Comparison of ENCODE assay signal across 12 mouse cellular contexts in the genomic region with DNA sequence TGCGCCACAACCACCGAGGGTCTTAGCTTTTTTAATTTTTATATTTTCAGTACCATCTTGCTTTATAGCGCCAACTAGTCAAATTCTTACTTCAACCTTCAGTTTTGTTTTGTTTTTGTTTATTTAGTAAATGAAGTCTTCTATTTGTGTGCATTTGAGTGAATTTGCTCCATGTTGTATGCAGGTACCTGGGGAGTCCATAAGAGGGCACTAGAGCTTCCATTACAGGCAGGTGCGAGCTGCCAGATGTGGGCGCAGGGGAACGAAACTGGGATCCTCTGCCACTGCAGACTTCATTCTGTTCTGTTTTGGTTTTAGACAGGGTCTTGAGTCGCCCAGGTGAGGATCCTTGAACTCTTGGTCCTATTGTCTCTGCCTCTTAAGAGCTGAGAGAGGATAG. TPM values are rescaled to one million over a fixed set of nuclear protein-coding genes. Genes with fewer than 3 reads are reported as not detected.
DNase-seq lines count a peak whose midpoint lies in the region; ATAC-seq and TF ChIP-seq lines count a peak whose summit lies in the region.
"Had no signal": no experiment of that assay in that cellular context is flagged by ENCODE, and none has a peak within 500 bp of the region (broad histone marks: within the 10 kb centered on the region; RNA-seq: fewer than 3 reads in every experiment).

No protein-coding gene starts in this region.

- no peaks in the 10 kb centered on the region for H3K4me1 ChIP-seq in embryonic facial prominence, embryonic 11.5 days (ENCODE audit: control insufficient read depth, insufficient read depth, low read length)
- peaks cover 9% of the 10 kb centered on the region for H3K4me1 ChIP-seq in embryonic facial prominence, embryonic 10.5 days
- H3K4me1 ChIP-seq in liver, postnatal 0 days (ENCODE audit: insufficient read depth): peaks cover 7% of the 10 kb centered on the region; the same call in 1 of the 2 replicates
- H3K4me1 ChIP-seq: intestine, embryonic 15.5 days had no signal

- no peak overlapping the region for H3K9ac ChIP-seq in embryonic facial prominence, embryonic 11.5 days (replicated peaks; ENCODE audit: low read length)
- H3K9ac ChIP-seq in liver, postnatal 0 days (replicated peaks): no peak overlapping the region
- H3K9ac ChIP-seq: intestine, embryonic 15.5 days; liver, embryonic 13.5 days had no signal

- TF ChIP-seq EP300 in liver, postnatal 0 days (IDR thresholded peaks at IDR 0.05; ENCODE audit: low read depth): no peak

- H3K36me3 ChIP-seq in embryonic facial prominence, embryonic 11.5 days (replicated peaks; ENCODE audit: control insufficient read depth, insufficient read depth, low read depth, low read length): no peaks in the 10 kb centered on the region
- peaks cover 5% of the 10 kb centered on the region; the same call in 1 of the 2 replicates for H3K36me3 ChIP-seq in embryonic facial prominence, embryonic 10.5 days (replicated peaks)
- H3K36me3 ChIP-seq in liver, postnatal 0 days (replicated peaks; ENCODE audit: insufficient read depth, low read length): peaks cover 3% of the 10 kb centered on the region; the same call in 1 of the 2 replicates
- H3K36me3 ChIP-seq: intestine, embryonic 15.5 days had no signal

- peak; percentile 34 for TF ChIP-seq CTCF in liver, postnatal 0 days (IDR thresholded peaks at IDR 0.05; ENCODE audit: low read depth)

- 88% methylated on average over 7 of the region's 7 CpGs for WGBS in embryonic facial prominence, embryonic 11.5 days
- WGBS in embryonic facial prominence, embryonic 10.5 days: 87% methylated on average over 7 of the region's 7 CpGs
- WGBS in liver, postnatal 0 days (ENCODE audit: insufficient replicate concordance): 89% methylated on average over 7 of the region's 7 CpGs

- H3K4me2 ChIP-seq in embryonic facial prominence, embryonic 11.5 days (ENCODE audit: low read depth, low read length): no peak overlapping the region
- H3K4me2 ChIP-seq in liver, postnatal 0 days (ENCODE audit: low read depth, low read length): no peak overlapping the region
- H3K4me2 ChIP-seq: intestine, embryonic 15.5 days; liver, embryonic 13.5 days had no signal

- ATAC-seq in embryonic facial prominence, embryonic 11.5 days (replicated peaks; ENCODE audit: insufficient number of reproducible peaks, low FRiP score, low TSS enrichment, low read depth): no peak
- no peak for ATAC-seq in liver, postnatal 0 days
- ATAC-seq: intestine, embryonic 15.5 days had no signal

- no peak overlapping the region for H3K4me3 ChIP-seq in embryonic facial prominence, embryonic 11.5 days (ENCODE audit: low read depth, low read length)
- no peak overlapping the region for H3K4me3 ChIP-seq in embryonic facial prominence, embryonic 10.5 days
- H3K4me3 ChIP-seq in liver, postnatal 0 days (ENCODE audit: low read depth, low read length): no peak overlapping the region
- H3K4me3 ChIP-seq: erythroblast, embryonic 14.5 days; intestine, embryonic 15.5 days; liver, embryonic 13.5 days had no signal

- DNase-seq in embryonic facial prominence, embryonic 11.5 days (ENCODE audit: low spot score): peak; percentile 8
- DNase-seq in embryonic facial prominence, embryonic 10.5 days (ENCODE audit: low spot score): no peak
- no peak for DNase-seq in liver, postnatal 0 days
- DNase-seq in liver (no peak), MEL-GATA-1-ER (ENCODE audit: extremely low read depth, low read depth) (peak; percentile 45)
- DNase-seq in naive thymus-derived CD4-positive, alpha-beta T cell, adult 2 months (ENCODE audit: low read depth): peak; percentile 32
- DNase-seq in ovary, postnatal 14 days (ENCODE audit: low spot score): no peak
- no peak for DNase-seq in left cerebral cortex, adult 9 months (ENCODE audit: low spot score in 2 of 2)
- DNase-seq: liver, embryonic 13.5 days; thymus, postnatal 4 days had no signal

- no peak overlapping the region for H3K27ac ChIP-seq in embryonic facial prominence, embryonic 11.5 days (replicated peaks; ENCODE audit: low read depth, low read length)
- no peak overlapping the region for H3K27ac ChIP-seq in embryonic facial prominence, embryonic 10.5 days (replicated peaks)
- no peak overlapping the region for H3K27ac ChIP-seq in liver, postnatal 0 days (ENCODE audit: low read depth)
- H3K27ac ChIP-seq: intestine, embryonic 15.5 days; liver, embryonic 13.5 days had no signal

- H3K9me3 ChIP-seq in embryonic facial prominence, embryonic 11.5 days (replicated peaks; ENCODE audit: control insufficient read depth, low read length): no peaks in the 10 kb centered on the region
- no peaks in the 10 kb centered on the region for H3K9me3 ChIP-seq in embryonic facial prominence, embryonic 10.5 days
- no peaks in the 10 kb centered on the region for H3K9me3 ChIP-seq in liver, postnatal 0 days (ENCODE audit: low read length)
- H3K9me3 ChIP-seq: intestine, embryonic 15.5 days; liver, embryonic 13.5 days had no signal

- H3K27me3 ChIP-seq in embryonic facial prominence, embryonic 11.5 days (ENCODE audit: control insufficient read depth, insufficient read depth, low read length): no peaks in the 10 kb centered on the region
- no peaks in the 10 kb centered on the region for H3K27me3 ChIP-seq in embryonic facial prominence, embryonic 10.5 days (replicated peaks; ENCODE audit: low read depth, poor library complexity, severe bottlenecking)
- no peaks in the 10 kb centered on the region for H3K27me3 ChIP-seq in liver, postnatal 0 days (ENCODE audit: insufficient read depth, low read length)
- H3K27me3 ChIP-seq: intestine, embryonic 15.5 days; liver, embryonic 13.5 days had no signal

RNA-seq across cellular contexts. Expression of gene Zfp420, which starts 1.9 kb away (rescaled TPM):
- polyA plus RNA-seq in embryonic facial prominence, embryonic 11.5 days (2014; fragmentation: Nextera tagmentation; extraction: Ambion mirVana): 8.9 and 9.1 TPM in 2 replicates
- 8.1 and 8.6 TPM in 2 replicates for polyA plus RNA-seq in embryonic facial prominence, embryonic 10.5 days (2016; fragmentation: Nextera tagmentation; extraction: Ambion mirVana)
- polyA plus RNA-seq in liver, postnatal 0 days (2015; fragmentation: Nextera tagmentation; extraction: Ambion mirVana): 0.59 and 0.87 TPM in 2 replicates
- polyA plus RNA-seq: erythroblast, embryonic 14.5 days had no signal

RNA-seq across cellular contexts. Expression of gene Zfp940, which starts 8.2 kb away (rescaled TPM):
- 9.4 and 10.7 TPM in 2 replicates for polyA plus RNA-seq in embryonic facial prominence, embryonic 11.5 days (2014; fragmentation: Nextera tagmentation; extraction: Ambion mirVana)
- 10.1 and 10.7 TPM in 2 replicates for polyA plus RNA-seq in embryonic facial prominence, embryonic 10.5 days (2016; fragmentation: Nextera tagmentation; extraction: Ambion mirVana)
- polyA plus RNA-seq in liver, postnatal 0 days (2015; fragmentation: Nextera tagmentation; extraction: Ambion mirVana): 0.39 and 0.42 TPM in 2 replicates
- polyA plus RNA-seq: erythroblast, embryonic 14.5 days had no signal

RNA-seq across cellular contexts. Expression of gene Zfp27, which starts 44.7 kb away (rescaled TPM):
- 14.8 and 15.5 TPM in 2 replicates for polyA plus RNA-seq in embryonic facial prominence, embryonic 11.5 days (2014; fragmentation: Nextera tagmentation; extraction: Ambion mirVana)
- polyA plus RNA-seq in embryonic facial prominence, embryonic 10.5 days (2016; fragmentation: Nextera tagmentation; extraction: Ambion mirVana): 9.5 and 10.0 TPM in 2 replicates
- 1.5 TPM in 2 replicates for polyA plus RNA-seq in liver, postnatal 0 days (2015; fragmentation: Nextera tagmentation; extraction: Ambion mirVana)

RNA-seq across cellular contexts. Expression of gene Zfp790, which starts 45.7 kb away (rescaled TPM):
- 20.0 and 23.0 TPM in 2 replicates for polyA plus RNA-seq in embryonic facial prominence, embryonic 11.5 days (2014; fragmentation: Nextera tagmentation; extraction: Ambion mirVana)
- polyA plus RNA-seq in embryonic facial prominence, embryonic 10.5 days (2016; fragmentation: Nextera tagmentation; extraction: Ambion mirVana): 15.9 and 16.4 TPM in 2 replicates
- 2.2 and 2.5 TPM in 2 replicates for polyA plus RNA-seq in liver, postnatal 0 days (2015; fragmentation: Nextera tagmentation; extraction: Ambion mirVana)

RNA-seq across cellular contexts. Expression of gene Zfp383, which starts 46.4 kb away (rescaled TPM):
- 10.3 and 12.6 TPM in 2 replicates for polyA plus RNA-seq in embryonic facial prominence, embryonic 11.5 days (2014; fragmentation: Nextera tagmentation; extraction: Ambion mirVana)
- polyA plus RNA-seq in embryonic facial prominence, embryonic 10.5 days (2016; fragmentation: Nextera tagmentation; extraction: Ambion mirVana): 4.6 and 6.3 TPM in 2 replicates
- 0.59 and 0.60 TPM in 2 replicates for polyA plus RNA-seq in liver, postnatal 0 days (2015; fragmentation: Nextera tagmentation; extraction: Ambion mirVana)
- polyA plus RNA-seq: erythroblast, embryonic 14.5 days had no signal

Comparison
In these comparisons a context has a peak if more than half of its experiments do, and no peak if none do; other contexts are left out.
1. DNase-seq: peak in embryonic facial prominence, embryonic 11.5 days (single experiment), MEL-GATA-1-ER (single experiment) and naive thymus-derived CD4-positive, alpha-beta T cell, adult 2 months (single experiment); none in embryonic facial prominence, embryonic 10.5 days (single experiment), liver, postnatal 0 days (single experiment), liver (single experiment), ovary, postnatal 14 days (single experiment) and left cerebral cortex, adult 9 months (0 of 2).